Mouse (Mus musculus): ENCODE results near the gene Nfkbil1.

The Nfkbil1 gene

GRCm38 (mm10) chr17:35173329-35173728, 62.3 kb downstream of the Nfkbil1 start:
- no peak for DNase-seq

- no peak for DNase-seq
Observed at GRCm38 (mm10) chr17:35172445-35173234, 63.0 kb downstream of the Nfkbil1 start.

All from thymus, postnatal 4 days (tissue).